Mouse (Mus musculus) hindbrain, embryonic 14.5 days (tissue): Measurements from ENCODE around the gene Rpia. TPM values are rescaled to one million over a fixed set of nuclear protein-coding genes. Genes with fewer than 3 reads are reported as not detected.

ENCODE experiments used
- ATAC-seq: fragments of 200-750 bp; cut with Nextera tagmentation; 2 replicates; pipeline ENCODE4 v1.8.0; 2017; ENCODE audit warnings: moderate number of reproducible peaks, mild to moderate bottlenecking, moderate TSS enrichment, moderate library complexity; ENCODE audit not compliant: low FRiP score
- DNase-seq: peaks from one replicate; pipeline ENCODE4 v3.0.0-alpha.2; 2015; ENCODE audit warnings: low spot score
- H3K27ac ChIP-seq: fragments of 300-500 bp; sonication (generic); 2 replicates; pipeline ENCODE4 v1.5.1; 2014; ENCODE audit warnings: mild to moderate bottlenecking, moderate library complexity
- H3K27me3 ChIP-seq: fragments of 300-500 bp; sonication (generic); 2 replicates; pipeline ENCODE4 v1.6.1; 2014; ENCODE audit warnings: mild to moderate bottlenecking, low read length, mixed read lengths; ENCODE audit not compliant: control insufficient read depth, insufficient read depth
- H3K36me3 ChIP-seq: fragments of 300-500 bp; sonication (generic); replicated peaks from 2 replicates; pipeline ENCODE4 v1.6.1; 2014; ENCODE audit not compliant: control insufficient read depth, insufficient read depth
- H3K4me1 ChIP-seq: fragments of 300-500 bp; sonication (generic); replicated peaks from 2 replicates; pipeline ENCODE4 v1.6.1; 2014; ENCODE audit warnings: antibody characterized with exemption, low read length, mixed read lengths; ENCODE audit not compliant: control insufficient read depth, insufficient read depth
- H3K4me2 ChIP-seq: fragments of 300-500 bp; sonication (generic); replicated peaks from 2 replicates; pipeline ENCODE4 v1.6.1; 2014; ENCODE audit warnings: mild to moderate bottlenecking, moderate library complexity
- H3K4me3 ChIP-seq: fragments of 300-500 bp; sonication (generic); replicated peaks from 2 replicates; pipeline ENCODE4 v1.5.1; 2014; ENCODE audit warnings: mild to moderate bottlenecking, low read length
- H3K9ac ChIP-seq: fragments of 300-500 bp; sonication (generic); 2 replicates; pipeline ENCODE4 v1.6.1; 2014
- H3K9me3 ChIP-seq: fragments of 300-500 bp; sonication (generic); 2 replicates; pipeline ENCODE4 v1.6.1; 2016; ENCODE audit warnings: low read length; ENCODE audit not compliant: control insufficient read depth
- WGBS: fragments of 180-500 bp; shearing (Covaris S2); extraction: QIAGEN DNeasy Blood & Tissue Kit; methylation state at CpG from one replicate; pipeline ENCODE4 v1.1.7; 2014; 5-methylcytosine and 5-hydroxymethylcytosine counted together
- polyA plus RNA-seq: library from polyadenylated mRNA; unstranded; fragments of >200 nt; fragmentation: Nextera tagmentation; extraction: Ambion mirVana; gene quantifications from 2 replicates; pipeline ENCODE4 v1.2.1, GENCODE M21; 2014

The Rpia gene
- polyA plus RNA-seq, 1 experiment from 2014 or later: 2.9 TPM

DNA sequence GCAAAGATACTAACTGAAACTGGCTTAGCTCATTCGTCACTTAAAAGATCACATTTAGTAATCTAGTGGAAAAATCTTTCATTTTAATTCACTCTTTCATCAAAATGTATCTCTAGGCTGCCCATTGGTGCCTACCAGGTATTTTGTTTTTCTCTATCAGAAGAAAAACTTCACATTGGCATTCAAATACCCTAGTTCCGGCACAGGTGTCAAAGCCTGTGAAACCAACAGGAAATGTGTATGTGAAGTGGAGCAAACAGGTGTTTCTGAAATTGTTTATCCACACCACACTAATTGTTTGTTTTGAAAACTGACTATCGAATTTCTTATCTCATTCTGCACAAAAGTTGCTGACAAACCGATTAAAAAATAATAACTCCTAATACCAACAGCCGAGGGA, 27.5 kb downstream of the Rpia start:
- Histone ChIP-seq H3K27ac (no peak overlapping the region), H3K4me2 (no peak overlapping the region), H3K9ac (no peak overlapping the region), H3K9me3 (no peaks in the 10 kb centered on the region), H3K27me3 (no peaks in the 10 kb centered on the region), H3K36me3 (peaks cover 32% of the 10 kb centered on the region), H3K4me1 (no peaks in the 10 kb centered on the region), H3K4me3 (no peak overlapping the region)
- no peak for ATAC-seq
- DNase-seq: no peak
- WGBS: 93% methylated on average over 5 of the region's 5 CpGs

DNA sequence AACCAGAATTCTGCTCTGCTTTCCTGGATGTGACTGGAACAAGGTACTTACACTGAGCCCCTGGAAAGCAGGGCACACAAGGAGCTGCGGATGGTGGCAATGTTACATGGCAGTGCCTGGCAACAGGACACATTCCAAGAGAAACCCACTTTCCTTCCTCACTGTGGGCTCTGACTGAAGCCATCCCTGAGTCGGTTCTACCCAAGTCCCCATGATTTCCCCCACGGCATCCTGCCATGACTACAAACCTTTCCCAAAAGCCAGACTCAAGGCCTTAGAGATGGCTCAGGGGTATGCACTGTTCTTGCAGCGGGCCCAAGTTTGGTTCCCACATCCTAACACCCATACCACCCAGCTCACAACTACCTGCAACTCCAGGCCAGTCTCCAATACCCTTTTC, 28.2 kb downstream of the Rpia start:
- no peak overlapping the region for H3K9ac ChIP-seq
- H3K36me3 ChIP-seq: peaks cover 28% of the 10 kb centered on the region
- H3K4me1 ChIP-seq: no peaks in the 10 kb centered on the region
- H3K27me3 ChIP-seq: no peaks in the 10 kb centered on the region
- H3K4me2 ChIP-seq: no peak overlapping the region
- no peak for ATAC-seq
- 92% methylated on average over 4 of the region's 4 CpGs for WGBS
- no peaks in the 10 kb centered on the region for H3K9me3 ChIP-seq
- H3K27ac ChIP-seq: no peak overlapping the region
- no peak for DNase-seq
- no peak overlapping the region for H3K4me3 ChIP-seq

DNA sequence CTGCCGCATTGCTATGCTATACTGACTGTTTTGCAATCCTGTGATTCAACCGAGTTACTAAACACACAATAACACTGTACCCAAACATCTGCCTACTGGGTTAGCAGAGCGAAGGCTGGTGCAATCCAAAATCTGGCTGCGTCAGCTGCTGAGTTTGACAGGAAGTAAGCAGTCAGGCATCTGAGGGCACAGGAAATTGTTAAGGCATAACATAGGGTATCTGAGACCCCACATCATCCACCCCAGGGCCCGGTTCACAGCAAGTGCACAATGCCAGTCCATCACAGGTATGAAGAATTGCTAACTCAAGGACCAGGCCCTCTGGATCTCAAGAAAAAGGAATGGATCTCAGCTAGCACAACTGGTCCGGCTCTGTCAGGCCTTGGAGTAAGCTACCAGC, 29.4 kb downstream of the Rpia start:
- no peaks in the 10 kb centered on the region for H3K27me3 ChIP-seq
- no peak overlapping the region for H3K27ac ChIP-seq
- no peak overlapping the region for H3K9ac ChIP-seq
- no peaks in the 10 kb centered on the region for H3K4me1 ChIP-seq
- 89% methylated on average over 6 of the region's 6 CpGs for WGBS
- H3K36me3 ChIP-seq: peaks cover 24% of the 10 kb centered on the region
- no peak overlapping the region for H3K4me2 ChIP-seq
- no peak for DNase-seq
- no peaks in the 10 kb centered on the region for H3K9me3 ChIP-seq
- no peak for ATAC-seq
- H3K4me3 ChIP-seq: no peak overlapping the region

DNA sequence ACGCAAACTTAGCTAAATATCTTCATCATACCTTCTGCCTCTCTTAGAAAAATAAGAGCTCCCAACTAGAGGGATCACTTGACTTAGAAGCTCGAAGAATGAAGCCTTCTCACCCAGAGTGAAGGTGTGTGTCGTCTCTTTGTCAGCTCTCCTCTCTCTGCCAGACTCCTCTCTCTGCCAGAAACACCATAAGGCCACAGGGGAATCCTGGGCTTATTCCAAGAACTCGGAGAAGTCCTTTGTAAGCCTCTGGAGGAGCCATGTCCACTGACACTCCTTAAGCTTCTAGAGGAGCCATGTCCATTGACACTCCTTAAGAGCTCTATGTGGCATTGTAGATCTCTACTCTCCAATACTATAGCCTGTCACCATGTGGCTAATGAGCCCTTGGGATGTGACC, 31.1 kb downstream of the Rpia start:
- Histone ChIP-seq H3K27ac (no peak overlapping the region), H3K4me2 (no peak overlapping the region), H3K9ac (no peak overlapping the region), H3K9me3 (no peaks in the 10 kb centered on the region), H3K36me3 (peaks cover 9% of the 10 kb centered on the region), H3K27me3 (no peaks in the 10 kb centered on the region), H3K4me1 (no peaks in the 10 kb centered on the region), H3K4me3 (no peak overlapping the region)
- 77% methylated on average over 4 of the region's 4 CpGs for WGBS
- ATAC-seq (no peak), DNase-seq (no peak)

DNA sequence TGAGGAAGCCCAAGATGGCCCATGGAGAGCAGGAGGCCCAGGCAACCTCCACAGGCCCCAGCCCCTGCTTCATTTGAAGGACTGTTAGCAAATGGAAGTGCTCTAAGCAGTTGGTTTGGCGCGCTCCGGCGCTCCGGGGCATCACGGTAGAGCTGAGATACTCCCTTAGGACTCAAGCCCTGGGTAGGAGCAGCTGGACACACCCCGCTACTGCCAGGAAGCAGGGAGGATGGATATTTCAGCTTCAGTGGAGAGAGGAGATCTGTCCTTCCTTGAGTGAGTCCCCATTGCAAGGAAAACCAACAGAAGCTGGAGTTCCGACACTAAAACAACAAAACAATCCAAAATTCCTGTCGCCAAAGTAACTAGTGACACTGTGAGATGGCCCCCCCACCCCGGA, 37.2 kb downstream of the Rpia start:
- Histone ChIP-seq H3K4me3 (no peak overlapping the region), H3K36me3 (no peaks in the 10 kb centered on the region), H3K9ac (no peak overlapping the region), H3K27ac (no peak overlapping the region), H3K27me3 (no peaks in the 10 kb centered on the region), H3K4me2 (no peak overlapping the region), H3K4me1 (no peaks in the 10 kb centered on the region), H3K9me3 (no peaks in the 10 kb centered on the region)
- no peak for DNase-seq
- ATAC-seq: no peak
- 89% methylated on average over 10 of the region's 10 CpGs for WGBS

DNA sequence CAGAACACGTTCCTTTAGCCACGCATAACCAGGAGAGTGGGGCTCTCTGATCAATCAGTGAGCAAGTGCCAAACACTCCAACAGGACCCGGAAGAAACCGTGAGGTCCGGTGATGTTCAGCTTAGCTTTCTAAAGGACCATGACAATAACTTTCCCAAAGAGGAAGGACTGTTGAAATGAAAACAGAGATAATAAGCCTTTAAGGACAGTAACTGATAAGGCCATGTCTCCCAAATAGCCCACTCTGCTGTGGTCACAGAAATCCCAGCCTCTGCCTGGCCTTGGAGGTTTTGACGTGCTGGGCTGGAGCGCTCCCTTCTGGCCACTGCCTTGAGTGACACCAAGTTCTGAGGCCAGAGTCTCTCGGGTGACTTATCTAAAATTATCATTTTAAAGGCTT, 39.7 kb downstream of the Rpia start:
- Histone ChIP-seq H3K36me3 (no peaks in the 10 kb centered on the region), H3K27ac (no peak overlapping the region), H3K9me3 (no peaks in the 10 kb centered on the region), H3K4me3 (no peak overlapping the region), H3K4me2 (no peak overlapping the region), H3K27me3 (no peaks in the 10 kb centered on the region), H3K9ac (no peak overlapping the region), H3K4me1 (no peaks in the 10 kb centered on the region)
- DNase-seq (no peak), ATAC-seq (no peak)
- 57% methylated on average over 8 of the region's 8 CpGs for WGBS

DNA sequence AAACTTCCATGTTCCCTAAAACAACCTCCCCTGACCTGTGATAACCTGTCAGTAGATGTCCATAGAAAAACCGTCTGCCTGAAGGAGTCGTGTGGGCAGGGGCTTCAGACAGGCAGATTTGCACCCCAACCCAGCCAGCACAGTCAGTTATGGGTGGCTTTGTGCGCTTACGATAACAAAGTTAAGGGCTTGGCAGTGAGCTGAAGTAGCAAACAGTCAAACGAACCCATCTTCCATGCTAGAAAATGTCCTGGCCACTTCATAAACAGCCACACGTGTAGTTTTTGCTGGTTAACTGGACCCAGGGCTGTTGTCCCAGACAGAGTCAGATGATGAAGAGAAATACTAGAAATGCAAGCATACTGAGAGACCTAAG, 40.1 kb downstream of the Rpia start:
- ATAC-seq (no peak), DNase-seq (no peak)
- Histone ChIP-seq H3K27ac (no peak overlapping the region), H3K36me3 (no peaks in the 10 kb centered on the region), H3K4me2 (no peak overlapping the region), H3K9ac (no peak overlapping the region), H3K9me3 (no peaks in the 10 kb centered on the region), H3K4me1 (no peaks in the 10 kb centered on the region), H3K4me3 (no peak overlapping the region), H3K27me3 (no peaks in the 10 kb centered on the region)
- WGBS: 82% methylated on average over 6 of the region's 6 CpGs

DNA sequence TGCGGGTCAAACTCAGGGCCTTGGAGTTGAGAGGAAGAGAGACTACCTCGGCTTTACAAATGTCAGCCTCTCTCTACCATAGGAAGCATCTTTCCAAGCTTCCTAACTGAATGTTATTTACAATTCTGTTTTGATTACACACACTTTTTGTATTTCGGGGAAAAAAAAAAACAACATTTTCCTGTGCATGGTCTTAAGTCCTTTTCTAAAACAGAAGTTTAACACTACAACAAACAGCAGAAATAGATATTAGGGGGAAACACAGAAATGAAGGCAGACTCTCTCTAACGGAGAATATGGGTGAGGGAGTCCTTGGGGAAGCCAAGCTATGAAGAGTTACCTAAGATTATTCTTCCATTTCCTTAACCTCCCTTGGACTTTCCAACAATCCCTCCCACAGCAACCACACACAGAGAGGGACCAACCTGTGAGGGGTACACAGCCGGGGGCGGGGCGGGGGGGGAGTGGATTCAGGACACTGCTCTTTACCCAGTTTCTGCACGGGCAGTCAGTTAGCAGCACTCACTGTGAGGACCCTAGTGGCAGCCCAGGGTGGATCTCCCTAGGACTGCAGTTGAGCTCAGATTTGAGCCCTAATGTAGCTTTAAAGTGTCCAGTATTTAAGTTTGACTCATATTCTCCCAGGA, 40.7 kb downstream of the Rpia start:
- H3K9me3 ChIP-seq: no peaks in the 10 kb centered on the region
- H3K4me3 ChIP-seq: no peak overlapping the region
- no peak overlapping the region for H3K27ac ChIP-seq
- H3K36me3 ChIP-seq: no peaks in the 10 kb centered on the region
- 77% methylated on average over 8 of the region's 8 CpGs for WGBS
- H3K27me3 ChIP-seq: no peaks in the 10 kb centered on the region
- no peak overlapping the region for H3K9ac ChIP-seq
- no peaks in the 10 kb centered on the region for H3K4me1 ChIP-seq
- no peak overlapping the region for H3K4me2 ChIP-seq
- ATAC-seq (no peak), DNase-seq (no peak)

DNA sequence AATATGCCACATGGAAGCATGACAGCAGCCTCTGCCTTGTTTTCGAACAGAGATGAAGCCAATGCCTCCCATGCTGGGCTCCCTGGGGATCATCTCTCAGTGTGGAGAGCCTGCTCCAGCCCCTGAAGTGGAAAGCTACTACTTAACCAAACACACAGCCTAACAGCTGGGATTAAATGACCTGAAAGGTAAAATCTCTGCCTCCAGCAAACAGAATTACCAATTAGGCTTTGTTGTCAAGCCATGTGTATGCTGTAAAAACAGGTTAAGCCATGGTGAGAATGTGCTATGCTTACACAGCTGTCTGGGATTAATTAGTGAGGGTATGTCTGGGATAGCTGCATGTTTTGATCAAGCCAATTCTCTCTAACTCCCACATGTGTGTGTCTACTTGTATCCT, 42.3 kb downstream of the Rpia start:
- H3K9ac ChIP-seq: no peak overlapping the region
- no peaks in the 10 kb centered on the region for H3K9me3 ChIP-seq
- no peak overlapping the region for H3K27ac ChIP-seq
- no peak for ATAC-seq
- no peak for DNase-seq
- H3K4me2 ChIP-seq: no peak overlapping the region
- H3K27me3 ChIP-seq: no peaks in the 10 kb centered on the region
- 29% methylated on average over 1 of the region's 1 CpGs for WGBS
- H3K36me3 ChIP-seq: no peaks in the 10 kb centered on the region
- no peak overlapping the region for H3K4me3 ChIP-seq
- no peaks in the 10 kb centered on the region for H3K4me1 ChIP-seq

DNA sequence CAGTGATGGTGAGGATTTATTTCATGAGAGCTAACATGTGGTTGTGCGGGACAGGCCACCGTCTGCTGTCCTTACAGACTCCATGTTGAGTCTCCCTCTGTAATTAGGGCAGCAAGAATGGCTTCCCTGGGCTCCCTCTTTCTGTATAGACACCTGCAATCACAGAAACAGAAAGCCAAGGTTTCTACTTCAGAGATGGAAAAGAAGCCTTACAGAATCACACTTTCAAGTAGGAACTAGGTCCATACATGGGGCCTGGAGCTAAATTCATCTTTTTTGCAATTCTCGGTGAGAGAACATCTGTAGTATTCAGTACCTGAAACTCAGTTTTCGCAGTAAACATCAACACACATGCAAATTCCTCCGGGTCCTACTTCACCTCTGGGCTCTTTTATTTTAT, 44.3 kb downstream of the Rpia start:
- H3K4me3 ChIP-seq: no peak overlapping the region
- 92% methylated on average over 5 of the region's 5 CpGs for WGBS
- H3K4me1 ChIP-seq: no peaks in the 10 kb centered on the region
- H3K9ac ChIP-seq: no peak overlapping the region
- ATAC-seq: no peak
- H3K27me3 ChIP-seq: no peaks in the 10 kb centered on the region
- no peak overlapping the region for H3K4me2 ChIP-seq
- no peaks in the 10 kb centered on the region for H3K9me3 ChIP-seq
- no peak overlapping the region for H3K27ac ChIP-seq
- H3K36me3 ChIP-seq: no peaks in the 10 kb centered on the region
- no peak for DNase-seq
